Mouse (Mus musculus) spleen, postnatal 0 days (tissue): ENCODE data around the gene Kcna3. TPM values are rescaled to one million over a fixed set of nuclear protein-coding genes. Genes with fewer than 3 reads are reported as not detected.

Experiments
- polyA plus RNA-seq: library from polyadenylated mRNA; unstranded; fragments of >200 nt; fragmentation: Nextera tagmentation; extraction: Ambion mirVana; gene quantifications from 2 replicates; pipeline ENCODE4 v1.2.1, GENCODE M21; 2015

The Kcna3 gene
- polyA plus RNA-seq, result 0.82 and 1.2 TPM in 2 replicates

DNA sequence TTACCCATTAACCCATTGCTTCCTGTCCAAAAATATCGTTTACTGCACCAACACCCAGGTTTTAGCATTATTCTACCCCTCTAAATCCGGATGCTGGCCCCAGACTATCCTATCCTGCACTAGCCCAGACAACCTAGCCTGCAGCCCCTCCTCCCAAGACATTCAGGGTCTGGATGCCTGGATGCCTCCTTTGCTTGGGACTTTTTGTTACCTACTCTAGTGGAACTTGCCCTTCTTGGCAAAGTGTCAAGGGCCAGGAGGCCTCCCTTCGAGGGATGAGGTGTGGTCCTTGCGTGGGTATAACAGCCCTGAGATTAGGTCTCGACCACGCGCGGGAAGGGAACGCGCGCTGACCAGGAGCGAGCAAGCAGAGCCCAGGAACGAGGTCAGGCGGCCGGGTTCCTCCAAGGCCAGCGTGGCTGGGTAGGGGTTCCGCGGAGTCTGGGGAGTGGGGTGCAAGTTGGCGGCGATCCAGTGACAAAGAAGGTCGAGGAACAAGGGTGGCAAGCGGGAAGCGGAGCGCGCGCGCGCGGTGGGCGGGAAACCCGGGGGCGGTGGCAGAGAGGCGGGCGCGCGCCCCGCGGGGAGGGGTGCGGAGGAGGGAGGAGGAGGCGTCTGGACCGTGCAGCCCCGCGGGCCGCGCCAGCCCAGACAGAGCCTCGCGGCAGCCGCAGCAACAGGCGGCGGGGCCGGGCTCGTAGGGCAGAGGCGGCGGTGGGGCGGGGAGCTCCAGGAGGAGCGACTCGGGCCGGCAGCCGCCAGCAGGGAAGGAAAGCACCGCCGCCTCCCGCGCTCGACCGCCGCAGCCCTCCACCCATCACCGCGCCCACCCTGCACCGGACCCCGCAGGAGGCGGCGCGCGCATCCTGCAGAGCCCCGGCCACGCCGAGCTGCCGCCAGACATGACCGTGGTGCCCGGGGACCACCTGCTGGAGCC is at the start of gene Kcna3:
Gene Kcna3, plus strand, starts transcription at position 649 of the 937 bp plus-strand sequence.

Other genes starting within 250 kb of the Kcna3 start
- 70.7 and 101 TPM in 2 replicates for gene Cd53, start 246.0 kb upstream of the Kcna3 start, polyA plus RNA-seq
- not detected in 2 replicates for gene Olfr266, start 209.9 kb upstream of the Kcna3 start, polyA plus RNA-seq
- gene Kcna2, start 65.0 kb downstream of the Kcna3 start, polyA plus RNA-seq, result 0.01 and 0.05 TPM in 2 replicates
- not detected in 2 replicates for gene Kcna10, start 146.9 kb downstream of the Kcna3 start, polyA plus RNA-seq
- 2.7 and 4.6 TPM in 2 replicates for gene Cym, start 185.6 kb downstream of the Kcna3 start, polyA plus RNA-seq
- gene A630076J17Rik, start 194.4 kb downstream of the Kcna3 start, polyA plus RNA-seq, result not detected in 2 replicates
- 0.06 TPM in 1 of 2 replicates, not detected in the other for gene Prok1, start 203.5 kb downstream of the Kcna3 start, polyA plus RNA-seq
- gene Lamtor5, start 242.7 kb downstream of the Kcna3 start, polyA plus RNA-seq, result 125 and 136 TPM in 2 replicates